Mouse (Mus musculus) mouse embryonic stem cell (cell line): ENCODE results near the gene Gzme.
"Not testable (repeated sequence)": the region's sequence is repeated elsewhere in the genome, so short reads cannot be mapped to it uniquely, and the experiment has no call there.

Source experiments
- in situ Hi-C, 2 experiments: fragments of 300-500 bp; cut with MboI; formaldehyde crosslinking; loops; 1 replicate in 1 of 2; 3 replicates in 1 of 2; pipeline ENCODE4 v1.14.3; 2019 to 2020; ENCODE audit warnings: low sequenced_read_pairs in 2 of 2, low pct_unique_long_range_greater_than_20kb in 1 of 2, mixed read lengths in 1 of 2; ENCODE audit not compliant: unreplicated experiment in 1 of 2

Gene Gzme

DNA sequence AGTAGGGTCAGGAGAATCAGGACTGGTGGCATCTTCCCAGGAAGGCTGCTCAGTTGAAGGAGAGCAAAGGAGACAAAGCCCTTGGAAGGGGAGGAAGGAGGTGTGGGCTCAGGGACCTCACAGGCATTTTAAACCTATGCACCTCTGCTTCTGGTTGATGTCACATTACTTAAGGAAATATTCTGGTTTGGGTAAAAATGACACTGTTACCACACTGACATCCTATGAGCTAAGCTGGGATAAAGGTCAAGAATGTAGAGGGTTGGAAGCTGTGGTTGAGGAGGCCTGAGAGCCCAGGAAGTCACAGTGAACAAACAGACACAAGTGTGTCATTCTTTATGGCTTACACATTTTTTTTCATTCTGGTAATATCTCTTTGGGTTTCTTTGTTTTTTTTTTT, at the start of gene Gzme:
Gene Gzme (minus strand): TSS at position 101 of the 400 bp plus-strand sequence.
- in situ Hi-C loops = no loop called here

GRCm38 (mm10) chr14:56168009-56168408, 47.6 kb upstream of the Gzme start:
- in situ Hi-C loops = no loop called here

GRCm38 (mm10) chr14:56162109-56162508, 41.7 kb upstream of the Gzme start:
- in situ Hi-C loops = no loop called here

GRCm38 (mm10) chr14:56159479-56159878, 39.1 kb upstream of the Gzme start, which contains the start of gene Gzmg:
Gene Gzmg, minus strand, starts transcription at chr14:56159579.
- in situ Hi-C loops = not testable (repeated sequence)

DNA sequence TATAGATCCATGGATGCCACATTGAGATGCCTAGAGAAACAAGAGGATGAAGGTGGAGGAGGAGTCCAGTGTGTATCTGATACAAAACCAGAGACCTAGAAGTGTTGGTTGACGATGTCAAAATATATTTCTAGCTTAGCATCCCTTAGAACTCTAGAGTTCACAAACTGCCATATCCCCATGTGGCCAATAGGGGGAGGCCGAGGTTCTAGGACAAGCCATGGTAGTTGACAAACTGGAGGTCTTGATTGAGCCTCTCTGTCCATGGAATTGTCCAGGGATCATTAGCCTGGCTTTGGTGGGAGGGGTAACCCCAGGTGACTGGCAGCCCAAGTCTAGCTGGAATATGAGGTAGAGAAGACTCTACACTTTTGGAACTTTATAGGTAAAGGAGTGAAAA, 34.9 kb upstream of the Gzme start:
- in situ Hi-C loops = no loop called here

DNA sequence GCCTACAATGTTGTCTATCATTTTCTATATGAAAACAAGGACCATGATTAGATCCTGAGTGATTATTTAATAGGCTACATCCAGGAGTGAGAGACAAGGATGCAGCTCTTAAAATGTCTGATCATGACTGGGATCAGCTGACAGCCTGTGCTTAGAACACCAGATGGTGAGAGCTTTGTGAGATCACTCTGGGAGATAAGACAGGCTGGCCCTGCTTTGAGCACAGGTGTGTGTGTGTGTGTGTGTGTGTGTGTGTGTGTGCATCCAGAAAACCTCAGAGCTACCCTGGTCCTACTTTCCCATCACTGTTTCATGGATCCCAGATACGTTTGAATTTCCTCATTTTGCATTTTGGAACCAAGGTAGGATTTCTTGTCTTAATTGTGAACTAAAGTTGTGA, 13.2 kb upstream of the Gzme start:
- in situ Hi-C loops = not testable (repeated sequence)

GRCm38 (mm10) chr14:56132508-56132907, 12.1 kb upstream of the Gzme start, which contains the start of gene Gzmd:
Gene Gzmd, minus strand, starts transcription at chr14:56132608.
- in situ Hi-C loops = not testable (repeated sequence)

- in situ Hi-C loops = no loop called here
Observed at GRCm38 (mm10) chr14:56128341-56128740, 7.9 kb upstream of the Gzme start.

GRCm38 (mm10) chr14:56123516-56123915, 3.1 kb upstream of the Gzme start:
- in situ Hi-C loops = no loop called here

GRCm38 (mm10) chr14:56115531-56116310, 4.7 kb downstream of the Gzme start:
- in situ Hi-C loops = not testable (repeated sequence)

DNA sequence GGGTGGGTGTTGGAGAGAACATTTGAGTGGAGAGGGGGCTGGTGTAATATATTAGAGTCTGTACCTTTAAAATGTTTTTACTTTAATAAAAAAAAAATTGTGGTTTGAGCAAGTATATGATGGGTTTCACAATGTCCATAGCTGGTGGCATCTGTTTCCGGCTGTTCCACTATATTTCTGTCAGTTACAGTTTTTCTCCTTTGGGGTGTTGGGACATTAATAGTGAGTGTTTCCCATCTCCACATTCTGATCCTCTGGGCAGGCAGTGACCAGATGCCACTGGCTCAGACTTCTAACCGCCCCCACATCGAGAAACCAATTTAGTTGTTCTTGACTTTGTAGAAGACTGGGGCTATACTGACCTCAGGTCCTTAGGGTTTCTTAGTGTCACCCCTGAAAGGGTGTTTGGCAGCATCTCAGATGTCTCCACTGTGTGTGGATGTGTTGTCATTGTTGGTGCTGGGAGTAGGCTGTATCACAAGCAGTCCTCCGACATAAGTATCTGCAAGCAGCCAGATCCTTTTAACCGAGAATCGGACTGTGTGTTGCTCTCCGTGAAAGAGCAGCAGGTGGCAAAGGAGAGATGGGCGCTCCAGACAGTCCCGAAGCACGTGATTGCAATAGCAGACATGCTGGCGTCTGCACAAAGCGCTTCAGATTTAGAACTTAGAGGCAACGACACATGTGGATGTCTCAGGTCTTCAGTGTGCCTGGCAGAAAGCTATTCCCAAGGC, 14.8 kb downstream of the Gzme start:
- in situ Hi-C loops = no loop called here

DNA sequence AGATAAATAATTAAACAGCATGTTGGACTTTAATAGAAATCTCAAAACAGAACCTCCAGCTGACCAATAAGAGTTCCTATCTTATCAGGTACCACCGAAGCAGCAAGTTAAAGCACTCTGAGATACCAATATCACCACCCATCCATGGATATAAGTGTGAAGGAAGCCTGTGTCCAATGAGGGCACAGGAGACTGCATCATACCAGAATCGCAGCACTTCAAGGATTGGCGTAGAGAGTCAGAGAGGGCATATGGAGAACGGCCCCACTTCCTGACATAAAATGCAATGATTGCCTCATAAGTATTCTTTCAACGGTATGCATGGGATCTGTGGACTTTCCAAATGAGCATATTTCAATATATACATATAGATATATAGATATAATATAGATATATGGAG, 15.4 kb downstream of the Gzme start:
- in situ Hi-C loops = no loop called here

DNA sequence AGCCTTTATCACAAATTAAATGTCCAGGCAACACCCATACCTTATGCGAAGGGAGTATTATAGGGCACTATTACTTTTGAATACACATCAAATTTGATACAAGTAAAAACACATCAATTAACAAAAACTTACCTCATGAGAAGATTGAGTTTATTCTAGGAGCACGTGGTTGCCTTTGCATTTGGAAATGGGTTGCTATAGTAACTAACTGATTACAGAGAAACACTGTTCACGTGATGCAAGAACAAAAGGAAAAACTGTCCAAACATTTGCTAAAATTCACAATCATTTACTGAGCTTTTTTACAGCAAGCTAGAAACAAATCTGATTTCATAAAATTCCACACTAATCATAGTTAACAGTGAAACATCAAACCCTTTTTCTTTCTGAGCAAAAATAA, 17.0 kb downstream of the Gzme start:
- in situ Hi-C loops = no loop called here

DNA sequence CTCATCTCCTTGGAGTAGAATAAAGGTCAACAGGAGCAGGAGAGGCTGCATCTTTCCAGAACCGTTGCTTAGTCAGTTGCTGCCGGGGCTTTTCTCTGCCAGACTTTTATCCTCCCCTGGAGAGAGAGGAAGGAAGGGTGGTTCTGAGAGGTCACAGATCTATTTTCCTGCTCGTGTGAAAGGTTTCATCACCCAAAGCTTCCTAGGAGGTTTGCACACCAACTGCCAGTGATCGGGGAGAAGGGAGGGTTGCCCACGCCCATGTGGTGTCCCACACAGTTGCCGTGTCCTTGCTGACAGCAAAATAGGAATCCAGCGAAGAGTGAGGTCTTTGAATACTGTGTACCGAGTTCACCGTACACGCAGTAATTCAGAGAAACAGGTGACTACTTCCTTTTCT, 18.0 kb downstream of the Gzme start, which contains the start of gene Ctsg:
Gene Ctsg (minus strand): TSS at position 189 of the 400 bp plus-strand sequence.
- in situ Hi-C loops = no loop called here

DNA sequence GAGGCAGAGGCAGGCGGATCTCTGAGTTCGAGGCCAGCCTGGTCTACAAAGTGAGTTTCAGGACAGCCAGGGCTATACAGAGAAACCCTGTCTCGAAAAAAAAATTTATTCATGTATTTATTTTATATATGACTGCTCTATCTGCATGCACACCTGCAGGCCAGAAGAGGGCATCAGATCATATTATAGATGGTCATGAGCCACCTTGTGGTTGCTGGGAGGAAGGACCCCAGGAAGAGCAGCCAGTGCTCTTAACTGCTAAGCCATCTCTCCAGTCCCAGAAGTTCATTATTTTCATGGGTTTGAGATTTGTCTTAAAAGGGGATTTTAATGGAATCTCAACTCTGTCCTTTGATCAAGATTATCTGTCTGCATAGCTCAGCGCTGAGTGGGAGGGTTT, 21.5 kb downstream of the Gzme start:
- in situ Hi-C loops = no loop called here

GRCm38 (mm10) chr14:56097597-56097996, 22.8 kb downstream of the Gzme start:
- in situ Hi-C loops = no loop called here

DNA sequence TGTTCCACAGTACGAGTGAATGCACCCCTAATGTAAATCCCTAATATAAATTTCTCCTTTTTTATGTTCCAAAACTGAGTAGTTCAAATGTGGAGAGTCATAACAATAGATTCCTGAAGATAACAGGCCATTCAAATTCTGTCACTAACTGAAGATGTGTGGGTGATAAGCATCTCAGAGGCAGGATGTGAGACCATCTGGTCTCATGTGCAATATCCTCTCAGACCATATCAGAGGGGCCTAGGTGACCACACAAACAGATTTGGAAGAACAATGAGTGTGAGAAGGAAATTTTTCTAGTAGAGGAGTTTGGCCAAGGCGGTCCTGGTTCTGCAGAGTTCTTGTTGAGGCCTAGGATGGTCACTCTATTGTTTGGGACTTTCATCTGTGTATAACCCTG, 27.1 kb downstream of the Gzme start:
- in situ Hi-C loops = no loop called here

DNA sequence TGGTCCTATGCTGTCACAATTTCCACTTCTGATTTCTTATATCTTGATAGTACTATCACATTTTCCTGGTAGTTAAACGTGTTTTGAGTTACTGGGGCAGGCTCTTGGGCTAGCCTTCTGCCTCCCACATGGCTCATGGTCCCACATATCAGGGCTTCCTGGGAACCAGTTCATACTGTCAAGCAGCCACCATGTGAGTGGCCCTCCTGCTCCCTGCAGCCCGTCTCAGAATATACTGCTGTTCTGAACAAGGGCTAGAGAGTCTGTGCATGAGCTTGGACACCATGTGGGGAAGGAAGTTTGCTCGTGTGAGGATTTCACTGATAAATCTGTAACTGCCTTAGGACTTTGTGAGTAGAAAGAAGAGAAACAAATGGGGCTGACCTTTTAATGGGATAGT, 33.7 kb downstream of the Gzme start:
- in situ Hi-C loops = no loop called here

GRCm38 (mm10) chr14:56085167-56085566, 35.3 kb downstream of the Gzme start, which contains the start of gene Mcpt8:
Gene Mcpt8, minus strand, starts transcription at chr14:56085273.
- in situ Hi-C loops = no loop called here

DNA sequence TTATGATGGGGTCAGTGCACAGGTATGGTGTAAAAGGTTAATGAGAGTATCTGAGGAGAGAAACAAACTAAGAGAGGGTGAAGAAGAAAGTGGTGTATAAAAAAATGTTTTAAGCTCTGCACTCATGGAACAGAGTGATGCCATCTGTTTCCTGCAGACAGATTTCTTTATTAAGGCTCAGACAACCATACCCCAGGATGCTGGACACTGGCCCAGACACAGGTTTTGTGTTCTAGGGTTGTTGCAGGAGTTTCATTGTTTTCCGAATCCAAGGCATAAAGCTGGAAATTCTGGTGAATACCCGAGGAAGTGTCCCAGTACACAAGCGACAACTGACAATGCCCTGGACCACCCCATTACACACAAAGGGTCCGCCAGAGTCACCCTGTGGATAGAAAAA, 38.4 kb downstream of the Gzme start:
- in situ Hi-C loops = no loop called here
